Mouse (Mus musculus) CD4-positive, CD25-positive, alpha-beta regulatory T cell, adult 2 months (primary cell): ENCODE measurements around the gene Mrpl39.

Source experiments
- DNase-seq: peaks from one replicate; pipeline ENCODE4 v3.0.0-alpha.2; 2012; ENCODE audit warnings: low read depth, low spot score

Mrpl39 gene

GRCm38 (mm10) chr16:84701041-84701440 is 34.5 kb downstream of the Mrpl39 start:
- DNase-seq, result no peak

- no peak for DNase-seq
Measured at GRCm38 (mm10) chr16:84698708-84699107, 36.8 kb downstream of the Mrpl39 start.

GRCm38 (mm10) chr16:84696178-84696577 is 39.4 kb downstream of the Mrpl39 start:
- DNase-seq, result no peak

- DNase-seq, result peak; percentile 40
Measured at GRCm38 (mm10) chr16:84681991-84682390, 53.6 kb downstream of the Mrpl39 start.

GRCm38 (mm10) chr16:84680760-84681159 is 54.8 kb downstream of the Mrpl39 start:
- no peak for DNase-seq

GRCm38 (mm10) chr16:84677292-84677691 is 58.2 kb downstream of the Mrpl39 start:
- DNase-seq, result no peak
